Mouse (Mus musculus) bone marrow, adult 2 months (tissue): ENCODE measurements around the gene Ephb2. TPM values are rescaled to one million over a fixed set of nuclear protein-coding genes. Genes with fewer than 3 reads are reported as not detected.

Experiments used
- H3K27ac ChIP-seq: fragments of 200-500 bp; 2 replicates; pipeline ENCODE4 v1.5.1; 2012; ENCODE audit warnings: low read depth, mild to moderate bottlenecking, control low read depth, inconsistent platforms, low read length; ENCODE audit not compliant: control insufficient read depth, poor library complexity, insufficient read depth
- H3K4me1 ChIP-seq: fragments of 200-500 bp; 2 replicates; pipeline ENCODE4 v1.6.1; 2011; ENCODE audit warnings: low read length; ENCODE audit not compliant: control insufficient read depth, insufficient read depth
- H3K4me3 ChIP-seq: fragments of 200-500 bp; replicated peaks from 2 replicates; pipeline ENCODE3; 2011; ENCODE audit warnings: mild to moderate bottlenecking, low read depth, low read length, control low read depth; ENCODE audit not compliant: control insufficient read depth
- CTCF ChIP-seq: fragments of 200-500 bp; IDR thresholded peaks from 2 replicates; pipeline ENCODE4 v1.5.1; 2011; ENCODE audit warnings: low read length, control low read depth; ENCODE audit not compliant: control insufficient read depth, insufficient read depth
- POLR2A ChIP-seq: fragments of 200-500 bp; IDR thresholded peaks from 2 replicates; pipeline ENCODE4 v1.6.1; 2011; ENCODE audit warnings: low read depth, mild to moderate bottlenecking, control low read depth, low read length, borderline replicate concordance; ENCODE audit not compliant: control insufficient read depth
- WGBS: fragments of 180-500 bp; shearing (Covaris S2); methylation state at CpG from one replicate; pipeline ENCODE4 v1.1.7; 2018; 5-methylcytosine and 5-hydroxymethylcytosine counted together
- polyA plus RNA-seq: library from polyadenylated mRNA; stranded (reverse); fragments of >200 nt; gene quantifications from 2 replicates; pipeline ENCODE4 v1.2.4, GENCODE M21; 2011; ENCODE audit warnings: low replicate concordance; ENCODE audit not compliant: missing spikeins, insufficient read depth, insufficient read length

Ephb2 gene
- polyA plus RNA-seq, 1 experiment: 5.1 TPM

- 75% methylated on average over 7 of the region's 7 CpGs for WGBS
- H3K4me1 ChIP-seq: no peaks in the 10 kb centered on the region
- TF ChIP-seq CTCF (no peak), POLR2A (no peak)
- H3K4me3 ChIP-seq: no peak overlapping the region
- H3K27ac ChIP-seq: no peak overlapping the region
Measured at GRCm38 (mm10) chr4:136613657-136614056, 222.1 kb downstream of the Ephb2 start.

- 58% methylated on average over 4 of the region's 4 CpGs for WGBS
- no peaks in the 10 kb centered on the region for H3K4me1 ChIP-seq
- H3K4me3 ChIP-seq: no peak within 1 kb of the TSS
- no peak within 1 kb of the TSS for H3K27ac ChIP-seq
- TF ChIP-seq POLR2A: no peak
- no peak for TF ChIP-seq CTCF
Measured at GRCm38 (mm10) chr4:136610387-136610856, 225.4 kb downstream of the Ephb2 start, which contains the start of gene Tex46. Gene Tex46 (plus strand): TSS chr4:136610437.

- Histone ChIP-seq H3K4me3 (no peak overlapping the region), H3K4me1 (no peaks in the 10 kb centered on the region), H3K27ac (no peak overlapping the region)
- 89% methylated on average over 19 of the region's 19 CpGs for WGBS
- no peak for TF ChIP-seq POLR2A
- TF ChIP-seq CTCF: no peak
Measured at GRCm38 (mm10) chr4:136605756-136606485, 229.9 kb downstream of the Ephb2 start.

- WGBS: under 1% methylated on average over 45 of the region's 45 CpGs
- H3K27ac ChIP-seq: peak within 1 kb of the TSS; percentile 87
- TF ChIP-seq POLR2A: peak; percentile 82; the same call in 1 of the 2 replicates
- peak; percentile 94 for TF ChIP-seq CTCF
- H3K4me1 ChIP-seq: no peaks in the 10 kb centered on the region; the same call in 1 of the 2 replicates
- H3K4me3 ChIP-seq: peak within 1 kb of the TSS; percentile 72
Measured at GRCm38 (mm10) chr4:136602568-136602967, 233.2 kb downstream of the Ephb2 start, which contains the start of gene Kdm1a. Gene Kdm1a (minus strand): TSS chr4:136602723.

GRCm38 (mm10) chr4:136602018-136602554, 233.7 kb downstream of the Ephb2 start:
- TF ChIP-seq POLR2A (no peak), CTCF (no peak)
- Histone ChIP-seq H3K27ac (peak overlapping the region; percentile 87), H3K4me3 (peak overlapping the region; percentile 72), H3K4me1 (no peaks in the 10 kb centered on the region; the same call in 1 of the 2 replicates)
- WGBS: 1% methylated on average over 60 of the region's 68 CpGs

GRCm38 (mm10) chr4:136601476-136601875, 234.3 kb downstream of the Ephb2 start:
- no peaks in the 10 kb centered on the region; the same call in 1 of the 2 replicates for H3K4me1 ChIP-seq
- TF ChIP-seq CTCF (no peak), POLR2A (no peak)
- H3K27ac ChIP-seq: no peak overlapping the region
- peak overlapping the region; percentile 72 for H3K4me3 ChIP-seq
- WGBS: 1% methylated on average over 13 of the region's 13 CpGs

GRCm38 (mm10) chr4:136600536-136600935, 235.3 kb downstream of the Ephb2 start:
- Histone ChIP-seq H3K4me3 (no peak overlapping the region), H3K4me1 (no peaks in the 10 kb centered on the region; the same call in 1 of the 2 replicates), H3K27ac (no peak overlapping the region)
- 84% methylated on average over 2 of the region's 2 CpGs for WGBS
- no peak for TF ChIP-seq CTCF
- no peak for TF ChIP-seq POLR2A

- WGBS: 91% methylated on average over 3 of the region's 3 CpGs
- Histone ChIP-seq H3K4me3 (no peak overlapping the region), H3K4me1 (no peaks in the 10 kb centered on the region; the same call in 1 of the 2 replicates), H3K27ac (no peak overlapping the region)
- no peak for TF ChIP-seq CTCF
- no peak for TF ChIP-seq POLR2A
Measured at GRCm38 (mm10) chr4:136599869-136600268, 235.9 kb downstream of the Ephb2 start.
